Mouse (Mus musculus): ENCODE measurements around the gene Dnajc12. TPM values are rescaled to one million over a fixed set of nuclear protein-coding genes. Genes with fewer than 3 reads are reported as not detected.
"Not testable (repeated sequence)": the region's sequence is repeated elsewhere in the genome, so short reads cannot be mapped to it uniquely, and the experiment has no call there.

Gene Dnajc12
- polyA plus RNA-seq, 1 experiment from 2014 or later = 9.2 TPM

DNA sequence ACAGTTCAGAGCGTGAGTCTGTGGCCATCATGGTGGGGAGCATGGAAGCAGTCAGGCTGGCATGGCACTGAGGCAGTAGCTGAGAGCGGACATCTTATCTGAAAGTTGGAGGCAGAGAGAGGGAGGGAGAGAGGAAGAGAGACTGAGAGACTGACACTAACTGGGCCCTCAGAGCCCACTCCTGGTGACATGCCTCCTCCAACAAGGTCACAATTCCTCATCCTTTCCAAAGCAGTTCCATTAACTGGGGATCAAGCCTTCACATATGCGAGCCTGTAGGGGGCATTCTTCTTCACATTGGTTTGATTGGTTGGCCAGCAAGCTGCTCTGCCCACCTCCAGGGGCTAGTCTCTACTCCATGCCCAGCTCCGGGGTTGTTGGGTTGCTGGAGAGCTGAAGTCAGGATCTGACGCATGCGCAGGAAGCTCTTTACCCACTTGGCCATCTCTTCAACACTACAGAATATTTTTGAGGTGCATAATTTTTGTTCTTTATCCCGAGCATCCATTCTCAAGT lies 49.0 kb downstream of the Dnajc12 start:
- Histone ChIP-seq H3K9ac (ENCODE audit: low read depth, low read length) (no peak overlapping the region), H3K4me3 (ENCODE audit: low read depth, low read length) (no peak overlapping the region), H3K36me3 (ENCODE audit: control insufficient read depth, insufficient read depth, low read length) (no peaks in the 10 kb centered on the region), H3K9me3 (replicated peaks; ENCODE audit: control insufficient read depth, low read length) (no peaks in the 10 kb centered on the region), H3K27ac (ENCODE audit: low read depth, low read length) (no peak overlapping the region), H3K4me1 (ENCODE audit: control insufficient read depth, insufficient read depth, low read length) (no peaks in the 10 kb centered on the region), H3K4me2 (no peak overlapping the region), H3K27me3 (ENCODE audit: control insufficient read depth, insufficient read depth, low read length) (no peaks in the 10 kb centered on the region)
- no peak for ATAC-seq (replicated peaks; ENCODE audit: insufficient number of reproducible peaks, low FRiP score, low TSS enrichment)
- WGBS (ENCODE audit: insufficient replicate concordance) = 87% methylated on average over 7 of the region's 7 CpGs

DNA sequence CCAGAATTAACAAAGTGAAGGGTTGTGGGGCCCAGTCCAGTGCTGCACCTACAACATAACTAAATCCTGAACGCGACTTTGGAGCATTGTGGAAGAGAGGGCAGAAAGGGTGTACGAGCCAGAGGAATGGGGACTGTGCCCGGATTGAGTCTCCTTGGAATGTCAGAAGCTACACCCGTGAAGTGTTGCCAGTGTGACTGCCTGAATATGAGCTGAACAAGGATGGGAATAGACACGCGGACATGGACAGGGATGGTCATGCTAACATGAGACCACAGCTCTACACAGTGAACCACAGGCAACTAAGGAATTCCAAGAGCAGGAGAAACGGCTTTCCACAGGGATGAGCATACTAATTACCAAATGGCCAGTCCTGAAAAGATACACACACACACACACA lies 49.9 kb downstream of the Dnajc12 start:
- H3K9me3 ChIP-seq (replicated peaks; ENCODE audit: control insufficient read depth, low read length) = no peaks in the 10 kb centered on the region
- H3K9ac ChIP-seq (ENCODE audit: low read depth, low read length) = no peak overlapping the region
- no peak for ATAC-seq (replicated peaks; ENCODE audit: insufficient number of reproducible peaks, low FRiP score, low TSS enrichment)
- no peaks in the 10 kb centered on the region for H3K4me1 ChIP-seq (ENCODE audit: control insufficient read depth, insufficient read depth, low read length)
- H3K4me2 ChIP-seq = no peak overlapping the region
- no peaks in the 10 kb centered on the region for H3K36me3 ChIP-seq (ENCODE audit: control insufficient read depth, insufficient read depth, low read length)
- WGBS (ENCODE audit: insufficient replicate concordance) = 86% methylated on average over 8 of the region's 8 CpGs
- no peaks in the 10 kb centered on the region for H3K27me3 ChIP-seq (ENCODE audit: control insufficient read depth, insufficient read depth, low read length)
- no peak overlapping the region for H3K4me3 ChIP-seq (ENCODE audit: low read depth, low read length)
- H3K27ac ChIP-seq (ENCODE audit: low read depth, low read length) = no peak overlapping the region

DNA sequence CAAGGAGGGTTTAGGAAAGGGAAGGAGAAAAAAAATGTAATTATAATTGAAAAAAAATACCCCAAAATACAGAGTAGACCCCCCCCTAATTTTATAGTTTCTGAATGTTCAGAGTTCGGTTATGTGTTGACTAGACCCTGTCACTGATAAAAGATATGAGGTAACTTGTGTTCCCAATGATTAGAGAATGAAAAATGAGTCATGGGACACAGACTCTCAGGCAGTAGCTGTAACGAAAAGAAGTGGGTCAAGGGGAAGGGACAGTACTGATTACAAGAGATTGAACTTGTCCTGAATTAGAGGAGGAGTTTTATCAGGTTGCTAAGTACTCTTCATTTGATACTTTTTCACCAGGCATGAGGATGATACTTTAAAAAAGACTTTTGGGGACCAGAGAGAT lies 50.6 kb downstream of the Dnajc12 start:
- no peak overlapping the region for H3K4me2 ChIP-seq
- whole genome bisulfite sequencing (ENCODE audit: insufficient replicate concordance) = 39% methylated on average over 2 of the region's 2 CpGs
- H3K36me3 ChIP-seq (ENCODE audit: control insufficient read depth, insufficient read depth, low read length) = no peaks in the 10 kb centered on the region
- no peak overlapping the region for H3K4me3 ChIP-seq (ENCODE audit: low read depth, low read length)
- H3K27me3 ChIP-seq (ENCODE audit: control insufficient read depth, insufficient read depth, low read length) = no peaks in the 10 kb centered on the region
- no peak overlapping the region for H3K9ac ChIP-seq (ENCODE audit: low read depth, low read length)
- no peak for ATAC-seq (replicated peaks; ENCODE audit: insufficient number of reproducible peaks, low FRiP score, low TSS enrichment)
- no peaks in the 10 kb centered on the region for H3K9me3 ChIP-seq (replicated peaks; ENCODE audit: control insufficient read depth, low read length)
- no peak overlapping the region for H3K27ac ChIP-seq (ENCODE audit: low read depth, low read length)
- H3K4me1 ChIP-seq (ENCODE audit: control insufficient read depth, insufficient read depth, low read length) = no peaks in the 10 kb centered on the region

DNA sequence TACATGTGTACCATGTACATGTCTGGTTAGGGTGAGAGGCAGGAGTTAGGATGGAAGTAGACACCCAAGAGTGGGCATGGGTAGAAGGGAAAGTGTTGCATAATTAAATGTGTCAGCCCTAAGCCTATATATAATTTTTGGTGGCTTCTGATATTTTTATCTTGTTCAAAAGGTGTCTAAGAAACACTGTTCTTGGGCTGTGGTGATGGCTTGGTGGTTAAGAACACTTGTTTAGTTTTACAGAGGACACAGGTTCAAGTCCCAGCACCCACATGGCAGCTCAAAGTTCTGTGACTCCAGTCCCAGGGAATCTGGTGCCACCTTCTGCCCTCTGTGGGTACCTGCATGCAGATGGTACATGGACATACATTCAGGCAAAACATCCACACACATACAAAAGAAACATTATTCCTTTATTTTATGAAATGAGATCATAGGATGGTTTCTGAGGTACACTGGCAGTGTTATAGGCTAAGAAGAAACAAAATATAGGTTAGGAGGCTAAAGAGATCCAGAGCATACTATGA lies 56.6 kb downstream of the Dnajc12 start:
- Histone ChIP-seq H3K36me3 (ENCODE audit: control insufficient read depth, insufficient read depth, low read length) (no peaks in the 10 kb centered on the region), H3K4me2 (no peak overlapping the region), H3K27ac (ENCODE audit: low read depth, low read length) (no peak overlapping the region), H3K4me3 (ENCODE audit: low read depth, low read length) (no peak overlapping the region), H3K27me3 (ENCODE audit: control insufficient read depth, insufficient read depth, low read length) (no peaks in the 10 kb centered on the region), H3K9me3 (replicated peaks; ENCODE audit: control insufficient read depth, low read length) (no peaks in the 10 kb centered on the region), H3K4me1 (ENCODE audit: control insufficient read depth, insufficient read depth, low read length) (no peaks in the 10 kb centered on the region), H3K9ac (ENCODE audit: low read depth, low read length) (no peak overlapping the region)
- ATAC-seq (replicated peaks; ENCODE audit: insufficient number of reproducible peaks, low FRiP score, low TSS enrichment) = no peak

DNA sequence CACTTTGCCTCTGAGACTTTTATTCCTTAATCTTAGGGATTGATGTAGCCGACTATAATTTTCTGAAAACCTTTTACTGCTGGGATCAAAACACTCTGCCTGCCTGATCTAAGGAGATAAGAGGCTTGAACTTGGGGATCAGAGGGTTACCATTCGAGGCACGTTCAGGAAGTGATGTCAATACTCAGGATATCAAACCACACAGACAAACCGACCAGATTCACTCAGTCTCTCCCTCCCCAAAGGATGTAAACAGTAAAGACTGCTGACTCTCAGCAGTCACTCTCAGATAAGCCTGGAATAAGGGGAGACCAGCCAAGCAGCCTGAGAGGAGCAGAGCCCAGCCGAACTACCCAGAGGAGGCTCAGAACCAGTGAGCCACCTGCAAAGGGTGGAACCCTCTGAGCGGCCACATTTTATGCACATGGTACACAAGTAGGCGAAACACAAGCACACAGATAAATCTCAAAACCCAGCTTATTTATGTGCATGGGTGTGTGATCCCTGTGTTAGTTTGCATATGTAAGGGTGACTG lies 57.5 kb downstream of the Dnajc12 start:
- no peak for ATAC-seq (replicated peaks; ENCODE audit: insufficient number of reproducible peaks, low FRiP score, low TSS enrichment)
- no peak overlapping the region for H3K27ac ChIP-seq (ENCODE audit: low read depth, low read length)
- no peak overlapping the region for H3K9ac ChIP-seq (ENCODE audit: low read depth, low read length)
- H3K4me2 ChIP-seq = no peak overlapping the region
- H3K4me3 ChIP-seq (ENCODE audit: low read depth, low read length) = no peak overlapping the region
- WGBS (ENCODE audit: insufficient replicate concordance) = 51% methylated on average over 7 of the region's 7 CpGs
- no peaks in the 10 kb centered on the region for H3K4me1 ChIP-seq (ENCODE audit: control insufficient read depth, insufficient read depth, low read length)
- no peaks in the 10 kb centered on the region for H3K27me3 ChIP-seq (ENCODE audit: control insufficient read depth, insufficient read depth, low read length)
- H3K36me3 ChIP-seq (ENCODE audit: control insufficient read depth, insufficient read depth, low read length) = no peaks in the 10 kb centered on the region
- H3K9me3 ChIP-seq (replicated peaks; ENCODE audit: control insufficient read depth, low read length) = no peaks in the 10 kb centered on the region; the same call in 1 of the 2 replicates

DNA sequence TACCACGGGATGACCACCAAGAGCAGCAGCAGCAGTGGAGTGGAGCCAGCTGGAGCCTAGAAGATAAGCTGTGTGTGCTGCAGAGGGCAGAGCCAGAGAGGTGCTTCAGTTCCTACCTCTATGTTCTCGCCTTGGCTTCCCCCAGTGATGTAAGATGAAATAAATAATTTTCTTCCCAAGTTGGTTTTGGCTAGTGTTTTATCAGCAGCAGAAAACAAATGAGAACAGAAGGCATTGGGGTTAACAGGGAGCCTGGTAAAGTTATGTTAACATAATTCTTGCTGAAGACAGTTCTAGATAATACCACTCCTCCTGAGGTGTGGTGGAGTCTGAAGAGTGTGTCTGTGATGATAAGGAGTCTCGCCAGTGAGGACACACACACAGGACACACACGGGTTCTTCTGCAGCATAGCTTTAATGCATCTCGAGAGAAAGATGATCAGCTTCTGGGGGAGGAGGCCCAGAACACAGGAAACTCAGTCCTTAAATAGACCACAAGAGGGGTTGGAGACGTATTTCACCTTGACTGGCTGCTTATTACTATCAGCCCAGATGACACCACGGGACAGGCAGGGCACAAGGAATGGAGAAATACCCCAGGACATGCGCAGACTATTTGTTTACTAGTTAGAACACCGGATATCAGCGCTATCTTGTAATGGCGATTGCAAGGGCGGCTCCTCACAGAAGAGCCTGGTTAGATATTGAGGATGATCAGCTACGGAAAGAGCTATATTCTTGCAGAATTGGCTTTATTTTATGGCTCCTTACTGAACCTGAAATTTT lies 62.6 kb downstream of the Dnajc12 start:
- H3K36me3 ChIP-seq (ENCODE audit: control insufficient read depth, insufficient read depth, low read length); H3K4me1 ChIP-seq (ENCODE audit: control insufficient read depth, insufficient read depth, low read length); H3K4me3 ChIP-seq (ENCODE audit: low read depth, low read length); H3K9ac ChIP-seq (ENCODE audit: low read depth, low read length); H3K27ac ChIP-seq (ENCODE audit: low read depth, low read length); H3K9me3 ChIP-seq (replicated peaks; ENCODE audit: control insufficient read depth, low read length); H3K4me2 ChIP-seq; H3K27me3 ChIP-seq (ENCODE audit: control insufficient read depth, insufficient read depth, low read length); ATAC-seq (replicated peaks; ENCODE audit: insufficient number of reproducible peaks, low FRiP score, low TSS enrichment): not testable (repeated sequence)
- 77% methylated on average over 13 of the region's 13 CpGs for WGBS (ENCODE audit: insufficient replicate concordance)

DNA sequence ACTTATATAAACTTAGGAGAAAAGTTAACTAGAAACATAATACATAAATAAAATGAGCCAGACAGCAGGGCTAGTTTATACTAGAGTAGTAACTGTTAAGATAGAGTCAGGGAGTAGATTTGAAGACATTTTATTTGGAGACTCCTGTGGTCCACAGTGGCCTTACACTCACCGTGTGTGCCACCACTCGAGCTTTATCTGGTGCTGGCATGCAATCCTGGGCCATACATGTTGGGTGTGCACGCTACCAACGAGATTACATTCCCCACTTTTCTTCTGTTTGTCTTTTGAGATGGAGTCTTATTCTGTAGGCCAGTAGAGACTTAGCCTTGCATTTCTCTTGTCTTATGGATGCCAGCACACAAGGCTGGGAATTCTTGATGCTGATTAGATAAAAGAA lies 71.7 kb downstream of the Dnajc12 start:
- no peaks in the 10 kb centered on the region for H3K36me3 ChIP-seq (ENCODE audit: control insufficient read depth, insufficient read depth, low read length)
- no peak overlapping the region for H3K4me2 ChIP-seq
- H3K9ac ChIP-seq (ENCODE audit: low read depth, low read length) = no peak overlapping the region
- ATAC-seq (replicated peaks; ENCODE audit: insufficient number of reproducible peaks, low FRiP score, low TSS enrichment) = no peak
- no peaks in the 10 kb centered on the region for H3K27me3 ChIP-seq (ENCODE audit: control insufficient read depth, insufficient read depth, low read length)
- no peak overlapping the region for H3K4me3 ChIP-seq (ENCODE audit: low read depth, low read length)
- no peak overlapping the region for H3K27ac ChIP-seq (ENCODE audit: low read depth, low read length)
- H3K9me3 ChIP-seq (replicated peaks; ENCODE audit: control insufficient read depth, low read length) = no peaks in the 10 kb centered on the region
- peaks cover 8% of the 10 kb centered on the region; the same call in 1 of the 2 replicates for H3K4me1 ChIP-seq (ENCODE audit: control insufficient read depth, insufficient read depth, low read length)
- 77% methylated on average over 4 of the region's 4 CpGs for WGBS (ENCODE audit: insufficient replicate concordance)

DNA sequence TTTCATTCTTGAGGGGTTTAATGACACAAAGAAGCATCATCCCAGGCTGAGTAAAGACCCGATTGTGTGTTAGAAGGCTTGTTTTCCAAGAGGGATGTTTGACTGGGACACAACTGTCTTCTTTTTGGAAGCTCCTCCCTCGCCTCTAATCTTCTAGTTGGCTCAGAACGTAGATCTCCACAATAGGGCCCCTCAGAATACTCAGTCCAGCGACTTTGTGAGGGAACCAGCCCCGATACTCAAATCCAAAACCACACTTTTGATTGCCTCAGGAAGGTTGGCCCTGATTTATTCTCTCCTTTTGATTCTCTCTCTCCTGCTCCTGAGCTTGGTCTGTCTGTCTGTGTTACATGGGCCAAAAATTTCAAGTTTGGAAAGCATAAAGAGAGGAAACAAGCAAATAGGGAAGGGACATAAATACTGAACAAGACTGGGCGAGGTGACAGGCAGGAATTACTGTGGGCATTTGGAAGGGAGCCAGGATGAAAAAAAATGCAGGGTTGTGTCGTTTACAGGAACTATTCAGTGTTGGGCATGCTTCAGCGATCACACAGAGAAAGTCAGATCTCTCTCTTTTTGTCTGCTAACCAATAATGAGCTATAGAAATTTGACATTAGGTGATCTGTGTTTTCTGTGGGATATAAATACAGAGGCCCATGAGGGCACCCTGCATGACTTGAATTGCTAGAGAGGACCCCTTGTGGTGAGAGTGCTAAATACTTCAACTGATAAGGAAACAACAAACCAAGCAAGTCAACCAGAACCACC lies 73.1 kb downstream of the Dnajc12 start:
- peaks cover 12% of the 10 kb centered on the region; the same call in 1 of the 2 replicates for H3K4me1 ChIP-seq (ENCODE audit: control insufficient read depth, insufficient read depth, low read length)
- H3K27me3 ChIP-seq (ENCODE audit: control insufficient read depth, insufficient read depth, low read length) = no peaks in the 10 kb centered on the region
- no peak overlapping the region for H3K9ac ChIP-seq (ENCODE audit: low read depth, low read length)
- no peaks in the 10 kb centered on the region for H3K36me3 ChIP-seq (ENCODE audit: control insufficient read depth, insufficient read depth, low read length)
- no peak overlapping the region for H3K4me3 ChIP-seq (ENCODE audit: low read depth, low read length)
- no peak overlapping the region for H3K4me2 ChIP-seq
- ATAC-seq (replicated peaks; ENCODE audit: insufficient number of reproducible peaks, low FRiP score, low TSS enrichment) = no peak
- no peak overlapping the region; the same call in 1 of the 2 replicates for H3K27ac ChIP-seq (ENCODE audit: low read depth, low read length)
- 62% methylated on average over 8 of the region's 8 CpGs for WGBS (ENCODE audit: insufficient replicate concordance)
- no peaks in the 10 kb centered on the region for H3K9me3 ChIP-seq (replicated peaks; ENCODE audit: control insufficient read depth, low read length)

All from heart, embryonic 11.5 days (tissue).